Mouse (Mus musculus): Measurements from ENCODE around the gene Gm5916. TPM values are rescaled to one million over a fixed set of nuclear protein-coding genes. Genes with fewer than 3 reads are reported as not detected.

The Gm5916 gene
- polyA plus RNA-seq (2014; fragmentation: Illumina TruSeq; extraction: RNeasy Lipid Tissue Mini Kit (QIAGEN cat#74804); ENCODE audit: low read depth, low replicate concordance), result not detected

DNA sequence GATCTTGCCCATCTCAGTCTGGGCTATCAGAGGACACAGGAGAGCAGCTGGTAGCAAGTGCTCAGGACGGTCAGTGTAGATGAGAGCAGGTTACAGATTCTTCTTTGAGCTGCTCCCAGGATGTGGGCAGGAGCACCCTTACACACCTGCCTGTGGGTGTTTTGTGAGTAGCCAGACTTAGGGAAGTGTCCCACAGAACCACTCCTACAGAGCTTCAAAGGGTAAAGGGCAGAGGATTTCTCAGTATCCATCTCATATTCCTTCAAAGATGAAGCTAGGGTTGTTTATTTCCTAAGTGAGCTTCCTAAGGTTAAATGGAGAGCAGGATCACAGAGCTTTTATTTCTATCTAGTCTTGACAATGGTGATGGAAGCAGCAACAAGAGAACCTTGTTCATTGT, at the start of gene Gm5916:
Gene Gm5916 (minus strand): TSS at position 101 of the 400 bp plus-strand sequence.

Other genes starting within 250 kb of the Gm5916 start
- gene 9230113P08Rik, start 220.4 kb downstream of the Gm5916 start, polyA plus RNA-seq (2014; fragmentation: Illumina TruSeq; extraction: RNeasy Lipid Tissue Mini Kit (QIAGEN cat#74804); ENCODE audit: low read depth, low replicate concordance), result not detected

Data from heart, adult 10 weeks (tissue).